Mouse (Mus musculus) embryonic facial prominence, embryonic 11.5 days (tissue): Measurements from ENCODE around the gene Rasa3. TPM values are rescaled to one million over a fixed set of nuclear protein-coding genes. Genes with fewer than 3 reads are reported as not detected.

Experiments
- ATAC-seq: fragments of 200-750 bp; cut with Nextera tagmentation; replicated peaks from 2 replicates; pipeline ENCODE4 v1.8.0; 2017; ENCODE audit warnings: low read depth; ENCODE audit not compliant: insufficient number of reproducible peaks, low FRiP score, low TSS enrichment
- DNase-seq: peaks from one replicate; pipeline ENCODE4 v3.0.0-alpha.2; 2015; ENCODE audit warnings: low spot score
- H3K27ac ChIP-seq: fragments of 300-500 bp; sonication (generic); replicated peaks from 2 replicates; pipeline ENCODE4 v1.5.1; 2014; ENCODE audit warnings: mild to moderate bottlenecking, low read depth, low read length, control low read depth
- H3K27me3 ChIP-seq: fragments of 300-500 bp; sonication (generic); 2 replicates; pipeline ENCODE4 v1.6.1; 2014; ENCODE audit warnings: mild to moderate bottlenecking, low read length, moderate library complexity, mixed read lengths; ENCODE audit not compliant: control insufficient read depth, insufficient read depth
- H3K36me3 ChIP-seq: fragments of 300-500 bp; sonication (generic); replicated peaks from 2 replicates; pipeline ENCODE4 v1.6.1; 2014; ENCODE audit warnings: low read depth, mild to moderate bottlenecking, low read length, moderate library complexity, mixed read lengths; ENCODE audit not compliant: control insufficient read depth, insufficient read depth
- H3K4me1 ChIP-seq: fragments of 300-500 bp; sonication (generic); 2 replicates; pipeline ENCODE4 v1.6.1; 2014; ENCODE audit warnings: low read length, mixed read lengths; ENCODE audit not compliant: control insufficient read depth, insufficient read depth
- H3K4me2 ChIP-seq: fragments of 300-500 bp; sonication (generic); 2 replicates; pipeline ENCODE4 v1.6.1; 2014; ENCODE audit warnings: low read depth, mild to moderate bottlenecking, control low read depth, low read length, moderate library complexity
- H3K4me3 ChIP-seq: fragments of 300-500 bp; sonication (generic); 2 replicates; pipeline ENCODE4 v1.5.1; 2014; ENCODE audit warnings: low read depth, low read length, control low read depth
- H3K9ac ChIP-seq: fragments of 300-500 bp; sonication (generic); replicated peaks from 2 replicates; pipeline ENCODE4 v1.6.1; 2014; ENCODE audit warnings: mild to moderate bottlenecking, control low read depth, low read length
- H3K9me3 ChIP-seq: fragments of 300-500 bp; sonication (generic); replicated peaks from 2 replicates; pipeline ENCODE4 v1.6.1; 2016; ENCODE audit warnings: mild to moderate bottlenecking, low read length, inconsistent platforms, mixed read lengths; ENCODE audit not compliant: control insufficient read depth
- WGBS: fragments of 180-500 bp; shearing (Covaris S2); extraction: QIAGEN DNeasy Blood & Tissue Kit; methylation state at CpG from one replicate; pipeline ENCODE4 v1.1.7; 2014; 5-methylcytosine and 5-hydroxymethylcytosine counted together
- polyA plus RNA-seq: library from polyadenylated mRNA; unstranded; fragments of >200 nt; fragmentation: Nextera tagmentation; extraction: Ambion mirVana; gene quantifications from 2 replicates; pipeline ENCODE4 v1.2.1, GENCODE M21; 2014

Rasa3 gene
- polyA plus RNA-seq, 1 experiment from 2014 or later = 21.8 TPM

DNA sequence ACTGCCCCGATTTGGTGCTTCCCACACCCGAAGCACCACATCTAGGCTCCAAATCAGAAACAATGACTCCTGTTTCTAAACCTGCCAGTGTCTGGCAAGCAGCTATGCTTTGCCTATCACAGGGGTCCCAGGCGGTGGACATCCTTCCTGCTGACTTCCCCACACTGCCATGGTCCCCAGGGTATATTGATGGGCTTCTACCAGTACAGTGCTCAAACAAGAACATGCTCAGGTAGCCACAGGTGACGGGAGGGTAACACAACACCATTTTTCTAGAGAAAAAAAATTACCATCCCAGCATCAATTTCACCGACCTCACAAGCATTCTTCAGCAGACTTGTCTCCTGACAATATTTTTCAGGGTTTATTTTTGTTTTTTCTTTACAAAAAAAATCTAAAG lies 47.2 kb downstream of the Rasa3 start:
- Histone ChIP-seq H3K4me3 (no peak overlapping the region), H3K4me1 (no peaks in the 10 kb centered on the region), H3K4me2 (no peak overlapping the region), H3K9ac (no peak overlapping the region), H3K36me3 (no peaks in the 10 kb centered on the region), H3K9me3 (no peaks in the 10 kb centered on the region), H3K27ac (no peak overlapping the region), H3K27me3 (no peaks in the 10 kb centered on the region)
- no peak for ATAC-seq
- 73% methylated on average over 5 of the region's 5 CpGs for WGBS
- DNase-seq = no peak

DNA sequence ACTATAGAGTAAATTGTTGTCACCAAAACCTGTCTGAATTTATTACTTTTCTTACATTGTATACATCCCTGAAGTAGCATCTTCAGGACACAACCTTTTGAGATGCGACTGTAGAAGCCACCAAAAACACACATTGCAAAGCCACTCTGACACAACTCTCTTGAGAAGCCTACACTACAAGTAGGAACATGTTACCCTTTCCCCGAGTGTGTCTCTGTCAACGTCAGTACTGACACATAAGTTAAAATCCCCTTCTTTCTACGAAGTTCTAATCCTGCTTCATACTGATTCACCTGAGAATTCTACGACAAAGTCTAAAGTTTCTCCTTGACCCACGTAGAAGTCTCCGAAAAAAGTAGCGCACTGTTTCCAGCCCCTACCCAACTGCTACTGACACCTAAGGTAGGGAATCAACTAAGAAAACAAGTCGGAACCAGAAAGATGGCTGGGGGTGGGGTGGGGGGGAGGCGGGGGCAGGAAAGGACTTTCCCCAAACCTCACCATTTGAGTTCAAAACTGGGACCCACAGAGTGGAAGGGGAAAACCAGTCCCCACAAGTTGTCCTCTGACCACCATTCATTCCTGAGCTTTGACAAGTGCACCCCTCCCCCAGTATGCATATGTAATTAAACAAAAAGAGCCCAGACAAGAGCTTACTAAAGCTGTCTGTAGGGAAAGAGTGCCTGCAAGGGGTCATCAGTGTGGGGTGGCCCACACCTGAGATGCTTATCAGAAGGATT lies 47.9 kb downstream of the Rasa3 start:
- DNase-seq (no peak), ATAC-seq (no peak)
- H3K9ac ChIP-seq = no peak overlapping the region
- no peaks in the 10 kb centered on the region for H3K27me3 ChIP-seq
- H3K27ac ChIP-seq = no peak overlapping the region
- no peaks in the 10 kb centered on the region for H3K36me3 ChIP-seq
- 80% methylated on average over 10 of the region's 10 CpGs for WGBS
- H3K4me2 ChIP-seq = no peak overlapping the region
- H3K4me1 ChIP-seq = peaks cover 2% of the 10 kb centered on the region
- no peaks in the 10 kb centered on the region for H3K9me3 ChIP-seq
- H3K4me3 ChIP-seq = no peak overlapping the region

DNA sequence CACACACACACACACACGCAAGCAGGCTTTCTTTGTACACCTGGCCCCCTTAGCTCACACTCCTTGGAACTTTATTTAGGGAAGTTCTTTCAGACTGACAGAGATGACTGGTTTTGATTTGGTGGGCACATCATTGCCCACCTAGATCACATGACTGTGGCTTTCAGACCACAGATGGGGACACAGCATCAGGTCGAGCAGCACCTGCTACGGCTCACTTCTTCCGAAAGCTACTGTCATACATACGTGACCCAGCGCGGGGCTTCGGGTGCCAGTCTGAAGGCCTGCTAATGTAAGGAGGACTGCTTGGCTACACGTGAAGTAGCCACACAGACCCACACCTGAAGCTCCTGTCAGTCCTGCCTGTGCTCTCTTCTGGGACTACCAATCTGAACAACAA lies 49.3 kb downstream of the Rasa3 start:
- DNase-seq = no peak
- no peak overlapping the region for H3K9ac ChIP-seq
- WGBS = 91% methylated on average over 9 of the region's 9 CpGs

DNA sequence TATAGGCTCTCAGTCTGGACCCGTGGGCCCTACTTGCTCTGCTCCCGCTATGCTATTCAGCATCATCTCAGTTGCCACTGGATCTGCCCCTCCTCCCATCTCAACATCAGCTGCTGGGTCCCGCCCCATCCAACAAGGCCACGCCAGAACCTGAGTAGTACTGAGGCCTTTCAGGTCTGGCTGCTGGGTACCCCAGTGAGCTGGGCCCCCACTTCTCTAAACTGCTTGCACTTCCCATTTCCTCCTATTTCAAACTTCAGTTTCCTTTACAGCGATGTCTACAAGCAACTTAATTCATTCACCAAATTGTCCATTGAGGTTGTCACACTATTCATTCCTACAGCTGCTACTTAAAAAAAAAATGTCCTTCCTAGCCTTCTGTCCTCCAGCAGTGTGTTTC lies 49.8 kb downstream of the Rasa3 start:
- no peaks in the 10 kb centered on the region for H3K27me3 ChIP-seq
- peaks cover 5% of the 10 kb centered on the region for H3K4me1 ChIP-seq
- H3K9me3 ChIP-seq = no peaks in the 10 kb centered on the region
- H3K36me3 ChIP-seq = no peaks in the 10 kb centered on the region
- ATAC-seq (no peak), DNase-seq (no peak)
- no peak overlapping the region for H3K4me2 ChIP-seq
- H3K27ac ChIP-seq = no peak overlapping the region
- no peak overlapping the region for H3K4me3 ChIP-seq
- no peak overlapping the region for H3K9ac ChIP-seq
- 98% methylated on average over 5 of the region's 5 CpGs for WGBS

More for the DNA sequence above, 49.3 kb downstream of the Rasa3 start:
- ATAC-seq = no peak
- H3K4me2 ChIP-seq = no peak overlapping the region
- no peaks in the 10 kb centered on the region for H3K9me3 ChIP-seq
- H3K27me3 ChIP-seq = no peaks in the 10 kb centered on the region
- H3K27ac ChIP-seq = no peak overlapping the region
- H3K4me1 ChIP-seq = peaks cover 5% of the 10 kb centered on the region
- H3K36me3 ChIP-seq = no peaks in the 10 kb centered on the region
- no peak overlapping the region for H3K4me3 ChIP-seq

DNA sequence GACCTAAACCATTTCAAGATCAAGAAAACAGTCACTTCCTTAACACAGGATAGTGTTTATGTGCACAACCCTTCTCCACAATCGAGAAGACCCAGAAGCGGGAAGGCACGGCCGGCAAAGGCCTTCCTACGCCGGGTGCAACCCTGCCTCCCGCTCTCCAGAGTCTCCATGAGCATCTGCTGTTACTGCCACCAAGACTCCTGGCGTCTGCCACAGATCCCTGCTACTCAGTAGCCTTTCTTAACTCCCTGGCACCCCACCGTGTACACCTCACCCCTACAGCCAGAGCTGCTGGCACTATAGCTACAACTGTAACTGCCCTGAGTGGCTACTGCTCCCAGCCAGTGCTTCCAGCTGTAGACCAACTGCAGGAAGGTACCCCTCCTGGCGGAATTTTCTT lies 51.3 kb downstream of the Rasa3 start:
- 84% methylated on average over 10 of the region's 10 CpGs for WGBS
- DNase-seq = no peak
- no peak overlapping the region for H3K4me3 ChIP-seq
- H3K9me3 ChIP-seq = no peaks in the 10 kb centered on the region
- H3K27ac ChIP-seq = no peak overlapping the region
- no peak overlapping the region for H3K4me2 ChIP-seq
- no peaks in the 10 kb centered on the region for H3K27me3 ChIP-seq
- no peak overlapping the region for H3K9ac ChIP-seq
- H3K4me1 ChIP-seq = peaks cover 5% of the 10 kb centered on the region
- no peaks in the 10 kb centered on the region for H3K36me3 ChIP-seq
- no peak for ATAC-seq

DNA sequence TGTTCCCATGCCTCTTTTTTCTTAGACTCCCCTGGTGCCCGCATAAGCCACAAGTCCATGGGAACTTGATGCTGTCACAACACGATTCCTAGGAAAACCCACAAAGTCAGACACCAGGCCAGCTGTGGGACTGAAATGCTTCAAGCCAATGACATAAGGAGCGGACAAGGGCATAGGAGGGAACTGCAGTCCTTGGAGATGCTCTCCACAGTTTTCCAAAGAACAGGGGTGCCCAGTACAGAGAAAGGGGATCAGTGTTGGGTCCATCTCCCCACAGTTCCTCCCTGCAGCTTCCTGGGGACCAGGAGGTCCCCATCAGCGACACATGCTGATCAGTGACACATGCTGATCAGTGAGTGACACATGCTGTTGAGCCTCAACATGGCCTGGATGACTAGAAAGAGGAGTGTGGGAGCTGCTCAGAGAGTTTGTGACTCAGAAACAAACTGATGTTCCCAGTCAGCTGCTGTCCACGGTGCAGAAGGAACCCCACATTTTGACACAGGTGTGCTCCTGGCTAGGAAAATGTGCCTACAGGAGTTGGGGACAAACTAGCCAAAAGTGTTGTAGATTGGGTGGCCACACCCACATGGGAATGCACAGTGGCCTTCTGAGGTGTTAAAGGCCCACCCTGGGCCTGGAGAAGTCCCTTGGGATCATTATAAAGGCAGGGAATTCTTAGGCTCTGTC lies 52.0 kb downstream of the Rasa3 start:
- ATAC-seq (no peak), DNase-seq (no peak)
- no peaks in the 10 kb centered on the region for H3K36me3 ChIP-seq
- H3K4me1 ChIP-seq = peaks cover 5% of the 10 kb centered on the region
- H3K4me3 ChIP-seq = no peak overlapping the region
- 66% methylated on average over 5 of the region's 5 CpGs for WGBS
- no peak overlapping the region for H3K9ac ChIP-seq
- no peaks in the 10 kb centered on the region for H3K9me3 ChIP-seq
- H3K27me3 ChIP-seq = no peaks in the 10 kb centered on the region
- H3K27ac ChIP-seq = peak overlapping the region; percentile 58
- H3K4me2 ChIP-seq = no peak overlapping the region

DNA sequence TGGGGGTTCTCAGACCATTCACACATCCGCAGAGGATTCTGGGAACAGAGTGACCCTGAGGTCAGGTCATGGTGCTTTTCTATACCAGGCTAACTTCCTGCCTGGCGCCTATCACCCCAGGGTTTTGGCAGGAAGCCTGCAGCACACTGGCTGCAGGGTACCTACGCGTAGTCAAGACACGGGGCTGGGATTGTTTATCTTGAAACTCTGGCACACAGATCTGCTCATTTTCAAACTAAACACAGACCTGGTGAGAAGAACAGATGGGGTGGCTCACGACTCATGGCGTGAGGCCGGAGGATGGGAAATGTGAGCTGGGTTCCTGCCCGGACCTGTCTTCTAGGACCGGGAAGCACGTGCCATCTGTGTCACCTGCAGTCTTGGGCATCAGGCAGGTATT lies 52.5 kb downstream of the Rasa3 start:
- H3K4me2 ChIP-seq = no peak overlapping the region
- H3K27ac ChIP-seq = peak overlapping the region; percentile 58
- peaks cover 5% of the 10 kb centered on the region for H3K4me1 ChIP-seq
- no peaks in the 10 kb centered on the region for H3K27me3 ChIP-seq
- WGBS = 25% methylated on average over 11 of the region's 11 CpGs
- no peak for ATAC-seq
- no peak overlapping the region for H3K4me3 ChIP-seq
- DNase-seq = peak; percentile 57
- H3K9me3 ChIP-seq = no peaks in the 10 kb centered on the region
- no peak overlapping the region for H3K9ac ChIP-seq
- H3K36me3 ChIP-seq = no peaks in the 10 kb centered on the region

DNA sequence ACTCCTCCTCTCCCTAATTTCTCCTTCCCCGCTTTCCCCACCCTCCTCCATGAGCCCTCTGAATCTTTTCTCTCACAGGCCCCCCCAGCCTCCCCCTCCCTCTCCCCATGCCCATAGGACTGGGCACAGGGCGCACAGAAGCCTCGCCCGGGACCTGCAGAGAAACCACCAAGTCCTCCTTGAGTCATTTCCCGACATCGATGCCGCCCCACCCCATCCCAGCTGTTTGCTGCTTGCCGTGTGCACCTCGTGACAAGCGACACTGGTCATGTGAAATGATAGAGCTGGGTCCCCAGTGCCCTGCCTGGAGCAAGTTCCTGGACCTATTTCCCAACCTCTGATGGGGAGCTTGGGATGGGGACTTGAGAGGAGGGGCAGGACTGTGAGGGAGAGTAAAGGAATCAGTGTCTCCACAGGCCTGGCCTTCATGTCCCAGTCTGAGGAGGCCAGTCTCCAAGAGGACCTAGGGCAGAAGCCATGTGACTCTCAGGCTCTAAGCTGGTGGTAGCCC lies 53.4 kb downstream of the Rasa3 start:
- ATAC-seq (0 out of 2 replicates have a peak, but pooled peaks have one; percentile 16), DNase-seq (peak; percentile 12)
- H3K9me3 ChIP-seq = no peaks in the 10 kb centered on the region
- no peak overlapping the region for H3K4me2 ChIP-seq
- H3K27ac ChIP-seq = peak overlapping the region; percentile 58
- WGBS = 34% methylated on average over 10 of the region's 10 CpGs
- H3K4me1 ChIP-seq = peaks cover 5% of the 10 kb centered on the region
- no peaks in the 10 kb centered on the region for H3K36me3 ChIP-seq
- no peak overlapping the region for H3K4me3 ChIP-seq
- no peak overlapping the region; the same call in 1 of the 2 replicates for H3K9ac ChIP-seq
- H3K27me3 ChIP-seq = no peaks in the 10 kb centered on the region
